Mouse (Mus musculus): ENCODE measurements around the gene Etfrf1.

Etfrf1 gene

DNA sequence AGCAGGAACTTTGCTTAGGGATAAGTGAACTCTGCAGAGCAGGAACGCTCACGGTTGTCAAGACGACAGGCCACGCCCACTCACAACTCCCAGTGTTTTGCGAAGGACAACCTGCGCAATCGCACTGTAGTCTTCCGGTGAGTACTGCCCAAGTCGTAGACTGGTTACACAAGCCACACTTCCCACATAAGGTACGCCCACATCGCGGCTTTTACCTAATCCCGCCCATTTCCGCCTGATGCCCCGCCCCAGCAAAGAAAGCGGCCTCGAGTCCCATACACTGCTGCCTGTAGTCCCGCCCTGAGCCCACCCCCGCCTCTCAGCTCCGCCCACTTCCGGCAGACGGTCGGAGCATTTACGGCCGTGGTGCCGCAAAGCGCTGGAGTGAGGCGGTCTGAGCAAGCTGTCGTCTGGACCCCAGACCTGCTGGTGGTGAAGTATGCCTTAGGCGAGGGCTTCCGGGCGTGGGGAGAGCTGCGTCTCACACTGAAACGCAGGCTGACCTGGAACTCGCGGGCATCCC lies at the start of gene Etfrf1, which contains the start of gene Casc1:
Etfrf1 (plus strand) TSS at position 319 of the 523 bp plus-strand sequence.
Casc1 (minus strand) TSS at position 190 of the 523 bp plus-strand sequence.
- DNase-seq (ENCODE audit: low spot score) = peak; percentile 97

DNA sequence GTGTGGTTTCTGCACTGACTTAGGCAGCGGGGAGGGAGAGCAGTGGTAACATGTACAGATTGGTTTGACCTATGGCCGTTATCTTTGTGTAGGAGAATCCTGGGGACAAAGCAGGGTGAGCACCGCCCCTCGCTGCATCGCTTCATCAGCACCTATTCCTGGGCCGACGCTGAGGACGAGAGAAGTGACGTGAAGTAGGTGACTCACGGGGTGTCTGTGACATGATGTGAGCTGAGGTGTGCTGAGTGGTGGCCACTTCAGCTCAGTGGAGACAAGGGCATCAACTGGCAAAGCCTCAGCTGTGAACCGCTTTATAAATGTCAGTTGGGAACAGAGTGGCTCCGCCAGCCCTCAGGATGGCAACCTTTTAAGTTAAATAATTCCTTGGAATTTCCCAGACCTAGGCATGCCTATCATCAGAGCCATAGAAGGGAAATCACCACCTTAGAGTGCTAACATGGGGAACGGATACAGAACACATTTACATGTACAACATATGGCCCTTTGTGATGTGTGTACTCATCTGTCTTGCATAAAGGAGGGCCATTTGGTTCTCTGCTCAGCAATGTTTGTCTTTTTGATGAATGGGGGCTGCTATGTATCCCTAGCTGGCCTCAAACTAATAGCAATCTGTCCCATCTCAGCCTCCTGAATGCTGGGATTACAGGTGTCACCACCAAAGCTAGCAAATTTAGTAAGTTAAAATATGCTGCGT lies 38.9 kb upstream of the Etfrf1 start:
- DNase-seq (ENCODE audit: low spot score) = no peak

DNA sequence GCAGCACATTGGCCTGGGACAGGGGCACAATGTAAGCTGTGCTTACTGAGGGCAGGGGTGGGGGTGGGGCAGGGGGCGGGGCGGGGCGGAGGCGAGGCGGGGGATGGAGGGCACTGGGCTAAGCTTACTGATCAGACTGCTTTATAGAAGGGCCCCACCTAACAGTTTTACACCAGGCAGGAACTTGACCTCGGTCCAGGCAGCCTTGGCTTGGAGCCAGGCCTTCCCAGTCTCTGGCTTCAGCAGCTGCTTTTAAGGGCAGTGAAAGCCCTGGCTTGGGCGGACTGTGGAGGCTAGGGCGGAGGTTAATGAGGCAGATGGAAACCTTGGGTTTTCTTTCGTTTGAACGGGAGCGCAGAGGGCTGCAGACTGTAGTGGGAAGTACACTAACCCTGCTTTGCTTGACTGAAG lies 37.1 kb upstream of the Etfrf1 start:
- peak; percentile 92 for DNase-seq (ENCODE audit: low spot score)

DNA sequence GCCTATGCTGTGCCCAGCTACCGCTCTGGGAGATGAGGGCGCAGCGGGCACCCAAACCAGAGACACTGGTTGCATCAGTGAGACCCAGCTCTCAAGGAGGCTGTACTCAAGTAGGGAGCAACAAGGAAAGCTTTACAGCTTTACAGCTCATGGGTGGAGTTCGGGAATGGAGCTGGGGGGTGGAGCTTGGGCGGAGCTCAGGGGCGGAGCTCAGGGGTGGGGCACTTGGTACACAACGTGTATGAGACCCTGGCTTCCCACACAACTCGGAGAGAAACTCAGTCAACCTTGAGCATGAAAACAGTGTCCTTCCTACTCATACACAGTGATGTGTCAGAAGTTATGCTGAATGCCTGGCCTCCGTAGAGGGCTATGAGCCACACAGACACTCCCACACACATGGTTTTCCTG lies 35.4 kb upstream of the Etfrf1 start:
- DNase-seq (ENCODE audit: low spot score) = peak; percentile 62

DNA sequence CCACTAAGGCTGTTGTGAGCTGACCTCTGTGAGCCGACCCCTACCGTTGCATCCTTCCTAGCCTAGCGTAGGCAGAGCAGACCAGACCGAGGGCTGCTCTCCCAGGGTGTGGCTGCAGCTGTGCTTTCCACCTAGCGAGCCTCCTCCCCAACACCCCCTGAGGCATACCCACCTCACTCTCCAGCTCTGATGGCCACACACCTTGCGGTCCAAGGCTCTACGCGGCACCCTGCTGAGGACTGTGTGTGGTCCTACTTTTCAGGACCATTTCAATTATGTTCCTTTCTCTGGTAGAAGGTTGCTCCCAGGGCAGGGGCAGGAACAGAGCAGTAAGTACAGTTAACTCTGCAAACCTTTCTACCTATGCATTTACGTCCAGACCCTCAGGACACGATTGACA lies 34.5 kb upstream of the Etfrf1 start:
- DNase-seq (ENCODE audit: low spot score) = no peak

DNA sequence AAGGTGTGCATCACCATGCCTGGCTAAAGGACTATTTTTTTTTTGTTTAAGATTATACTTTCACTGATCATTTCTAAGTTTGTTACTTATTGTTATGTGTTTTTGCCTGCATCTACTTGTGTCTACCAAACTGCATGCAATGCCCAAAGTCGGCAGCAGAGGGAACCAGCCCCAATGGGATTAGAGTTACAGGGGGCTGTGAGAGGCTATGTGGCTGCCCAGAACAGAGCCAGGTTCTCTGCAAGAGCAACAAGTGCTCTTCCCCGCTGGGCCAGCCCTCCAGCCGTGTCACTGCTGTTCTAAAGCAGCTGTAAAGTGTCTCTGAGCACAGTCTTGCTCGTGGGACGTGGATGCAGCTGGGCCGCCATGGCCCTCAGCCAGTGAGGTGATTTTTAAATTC lies 31.3 kb upstream of the Etfrf1 start:
- peak; percentile 66 for DNase-seq (ENCODE audit: low spot score)

DNA sequence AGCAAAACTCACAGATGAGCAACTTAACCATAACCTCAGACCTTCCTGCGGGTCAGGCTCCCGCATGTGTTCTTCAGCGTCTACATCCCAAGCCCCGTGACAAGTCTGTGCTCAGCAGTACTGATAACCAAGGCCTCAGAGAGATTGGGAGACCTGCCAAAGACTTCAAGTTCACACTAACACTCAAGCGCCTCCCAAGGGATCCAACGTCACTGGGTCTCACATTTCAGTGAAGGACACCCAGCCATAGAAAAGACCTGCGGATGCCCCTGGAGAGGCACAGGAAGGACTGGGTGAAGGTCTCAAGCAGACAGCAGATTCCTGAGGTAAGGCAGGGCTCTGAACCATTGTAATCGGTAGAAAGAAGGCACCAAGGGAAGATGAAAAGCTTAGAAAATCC lies 28.9 kb upstream of the Etfrf1 start:
- peak; percentile 51 for DNase-seq (ENCODE audit: low spot score)

DNA sequence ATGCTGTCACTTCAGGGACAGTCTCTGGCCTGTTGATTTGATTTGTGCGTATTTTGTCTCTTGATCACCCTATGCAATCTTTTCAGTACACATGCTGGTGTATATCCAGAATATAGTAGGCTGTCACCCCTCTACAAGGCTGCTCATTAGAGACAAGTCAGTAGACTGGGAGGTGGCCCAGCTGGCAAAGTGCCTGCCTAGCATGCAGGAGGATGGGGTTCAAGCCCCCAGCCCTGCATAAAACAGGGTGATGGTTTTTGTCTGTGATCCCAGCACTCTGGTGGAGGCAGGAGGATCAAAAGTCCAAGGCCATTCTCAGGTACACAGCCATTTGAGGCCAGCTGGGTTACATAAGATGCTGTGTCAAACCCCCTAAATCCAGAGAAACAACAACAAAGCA lies 24.8 kb upstream of the Etfrf1 start:
- no peak for DNase-seq (ENCODE audit: low spot score)

DNA sequence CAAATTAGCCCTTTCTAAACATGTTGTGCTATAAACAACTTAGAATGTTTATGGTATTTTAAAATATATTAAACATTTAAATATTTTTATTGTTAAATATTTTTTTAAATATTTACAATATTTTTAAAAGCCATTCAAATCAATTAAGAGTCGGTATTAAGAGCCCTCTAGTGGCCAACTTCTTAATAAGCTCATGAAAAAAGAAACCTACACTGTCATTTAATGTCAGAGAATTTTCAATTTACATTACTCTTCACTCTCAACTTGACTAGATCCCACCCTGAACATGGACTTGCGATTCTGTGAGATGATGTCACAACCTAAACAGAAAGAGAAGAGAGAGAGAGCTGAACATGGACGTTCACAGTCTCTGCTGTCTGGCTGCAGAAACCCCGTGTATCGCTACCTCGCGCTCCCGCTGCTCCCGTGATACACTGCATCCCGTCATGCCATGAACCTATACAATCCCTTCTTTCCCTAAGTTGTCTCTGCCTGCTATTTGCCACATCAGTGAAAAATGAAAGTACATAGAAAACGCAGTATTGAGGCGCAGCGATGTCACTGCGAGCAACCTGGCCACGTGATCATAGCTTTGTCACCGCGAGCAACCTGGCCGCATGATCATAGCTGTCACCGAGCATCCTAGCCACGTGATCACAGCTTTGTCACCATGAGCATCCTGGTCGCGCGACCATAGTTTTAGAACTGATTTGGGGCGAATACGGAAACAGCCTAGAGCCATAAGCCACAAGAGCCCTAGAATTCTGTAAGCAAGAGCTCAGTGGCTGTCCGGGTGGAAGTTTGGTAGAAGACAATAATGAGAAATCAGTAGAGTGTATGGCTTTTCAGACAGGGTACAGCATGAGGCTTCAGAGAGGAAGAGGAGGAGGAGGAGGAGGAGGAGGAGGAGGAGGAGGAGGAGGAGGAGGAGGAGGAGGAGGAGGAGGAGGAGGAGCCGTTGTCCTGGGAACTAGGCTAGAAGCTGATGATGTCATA lies 23.5 kb upstream of the Etfrf1 start:
- DNase-seq (ENCODE audit: low spot score) = no peak

DNA sequence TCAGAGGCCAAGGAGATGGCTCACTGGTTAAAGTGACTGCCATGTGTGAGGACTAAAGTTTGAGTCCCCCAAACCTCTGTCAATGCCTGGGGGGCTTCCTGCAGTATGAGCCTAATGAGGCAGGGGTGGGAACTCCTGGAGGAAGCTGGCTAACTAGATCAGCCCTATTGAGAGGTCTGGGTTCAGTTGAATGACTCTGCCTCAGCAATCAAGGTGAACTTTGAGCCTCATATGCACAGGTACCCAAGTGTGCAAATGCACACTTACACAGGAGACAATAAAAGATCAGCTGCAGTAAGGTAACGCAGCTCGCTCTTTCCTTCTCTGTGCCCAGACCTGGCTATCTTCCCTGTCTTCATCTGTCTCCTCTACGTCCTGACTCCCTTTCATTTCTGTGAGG lies 17.9 kb upstream of the Etfrf1 start:
- no peak for DNase-seq (ENCODE audit: low spot score)

DNA sequence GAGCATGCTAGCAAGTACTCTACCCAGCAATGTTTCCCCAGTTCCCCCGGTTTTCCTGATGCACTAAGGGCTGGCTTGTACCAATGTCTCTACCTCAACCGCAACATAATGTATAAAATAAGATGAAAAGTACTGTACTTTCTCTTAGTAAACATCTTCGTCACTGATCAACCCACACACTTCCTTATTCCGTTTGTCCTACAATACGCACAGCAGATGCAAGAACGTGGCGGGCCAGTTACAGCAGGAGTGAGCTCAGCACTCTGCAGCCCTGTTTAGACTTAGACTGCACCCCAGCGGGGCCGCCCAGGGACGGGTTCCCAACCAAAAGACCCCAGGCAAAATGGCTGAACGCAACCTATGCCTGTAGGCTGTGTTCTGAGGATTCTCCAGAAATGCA lies 17.5 kb upstream of the Etfrf1 start:
- DNase-seq (ENCODE audit: low spot score) = no peak

DNA sequence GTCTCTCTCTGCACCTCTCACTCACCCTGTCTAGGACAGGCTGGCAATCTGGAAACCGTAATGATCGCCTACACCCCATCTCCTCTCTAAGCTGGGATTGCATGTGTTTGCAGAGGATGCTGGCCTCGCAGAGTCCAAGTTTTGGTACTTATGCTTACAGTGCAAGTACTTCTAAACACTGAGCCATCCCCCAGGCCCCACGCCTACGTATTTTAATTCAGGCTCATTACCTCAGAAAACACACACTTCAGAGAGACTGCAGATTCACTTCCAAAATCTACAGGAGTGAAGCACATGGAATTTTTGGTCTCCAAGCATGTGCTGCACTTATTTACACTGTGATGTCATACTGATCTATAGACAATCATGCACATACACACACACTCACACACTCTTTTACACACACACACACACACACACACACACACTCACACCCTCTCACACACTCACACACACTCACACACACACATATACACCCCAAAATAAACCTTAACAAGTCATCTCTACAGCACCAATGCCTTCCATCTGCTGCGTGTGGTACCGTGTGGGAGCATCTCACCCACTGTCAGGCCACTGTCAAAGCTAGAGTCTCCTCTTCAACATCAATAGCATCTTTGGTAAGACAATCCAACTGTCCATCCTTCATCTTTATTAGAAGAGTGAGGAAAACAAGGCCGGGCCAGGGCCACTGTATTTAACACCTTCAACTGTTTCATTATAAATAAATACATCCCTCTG lies 12.8 kb upstream of the Etfrf1 start:
- DNase-seq (ENCODE audit: low spot score) = no peak

DNA sequence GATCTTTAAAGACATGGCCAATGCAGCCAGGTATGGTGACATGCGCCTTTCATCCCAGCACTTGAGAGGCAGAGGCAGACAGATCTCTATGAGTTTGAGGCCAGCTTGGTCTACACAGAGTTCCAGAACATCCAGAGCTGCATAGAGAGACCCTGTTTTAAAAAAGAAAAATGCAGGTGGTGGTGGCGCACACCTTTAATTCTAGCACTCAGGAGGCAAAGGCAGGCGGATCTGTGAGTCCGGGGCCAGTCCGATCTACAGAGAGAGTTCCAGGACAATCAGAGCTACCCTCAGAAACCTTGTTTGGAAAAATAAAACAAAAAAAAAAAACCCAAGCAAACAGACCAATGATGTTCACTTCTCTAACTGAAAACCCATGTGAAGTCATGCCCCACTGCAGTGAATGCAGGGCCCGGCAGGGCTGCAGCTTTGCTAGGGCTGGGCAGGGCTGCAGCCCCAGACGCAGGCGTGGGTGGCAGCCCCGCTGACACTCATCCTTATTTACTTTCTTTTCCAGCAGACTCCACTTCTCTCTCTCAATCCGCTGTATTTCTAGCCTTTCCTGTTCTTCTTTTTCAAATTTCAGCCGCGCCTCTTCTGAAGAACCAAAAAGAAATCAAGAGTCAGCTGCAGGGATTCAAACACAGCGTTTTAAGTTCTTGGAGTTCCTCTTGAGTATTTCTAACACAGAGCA lies 8.4 kb upstream of the Etfrf1 start:
- DNase-seq (ENCODE audit: low spot score) = no peak

DNA sequence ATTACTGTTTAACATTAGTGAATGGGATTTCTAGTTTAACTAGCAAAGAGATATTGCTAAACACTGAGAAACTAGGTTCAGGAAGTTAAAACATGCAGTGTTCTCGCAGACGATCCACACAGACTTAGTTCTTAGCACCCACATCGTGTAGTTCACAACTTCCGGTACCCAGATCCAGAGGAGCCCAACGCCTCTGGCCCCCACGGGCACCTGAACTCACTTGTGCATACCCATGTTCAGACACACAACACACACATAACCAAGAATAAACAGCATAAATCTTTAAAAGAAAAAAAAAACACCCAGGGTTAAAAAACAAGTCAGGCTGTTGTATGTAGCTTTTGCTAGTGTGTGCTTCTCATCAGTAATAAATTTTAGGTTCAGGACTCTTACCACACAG lies 6.5 kb upstream of the Etfrf1 start:
- DNase-seq (ENCODE audit: low spot score) = no peak

DNA sequence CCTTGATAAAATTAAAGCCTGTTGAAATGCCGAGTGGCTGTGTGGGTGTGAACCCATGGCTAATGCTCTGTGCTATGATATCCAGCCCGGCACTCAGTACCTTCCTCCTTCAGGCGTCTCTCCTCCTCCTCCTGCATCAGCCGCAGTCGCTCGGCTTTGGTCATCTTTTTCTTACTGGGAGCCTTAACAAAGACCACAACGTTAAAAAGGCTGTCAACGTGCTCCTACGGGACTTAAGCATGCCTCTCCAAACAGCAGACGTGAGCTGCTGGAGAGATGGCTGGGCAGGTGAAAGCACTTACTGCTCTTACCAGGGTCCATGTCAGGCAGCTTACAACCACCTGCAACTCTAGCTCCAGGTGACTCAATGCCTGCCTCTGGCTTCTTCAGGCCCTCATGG lies 5.8 kb upstream of the Etfrf1 start:
- DNase-seq (ENCODE audit: low spot score) = no peak

DNA sequence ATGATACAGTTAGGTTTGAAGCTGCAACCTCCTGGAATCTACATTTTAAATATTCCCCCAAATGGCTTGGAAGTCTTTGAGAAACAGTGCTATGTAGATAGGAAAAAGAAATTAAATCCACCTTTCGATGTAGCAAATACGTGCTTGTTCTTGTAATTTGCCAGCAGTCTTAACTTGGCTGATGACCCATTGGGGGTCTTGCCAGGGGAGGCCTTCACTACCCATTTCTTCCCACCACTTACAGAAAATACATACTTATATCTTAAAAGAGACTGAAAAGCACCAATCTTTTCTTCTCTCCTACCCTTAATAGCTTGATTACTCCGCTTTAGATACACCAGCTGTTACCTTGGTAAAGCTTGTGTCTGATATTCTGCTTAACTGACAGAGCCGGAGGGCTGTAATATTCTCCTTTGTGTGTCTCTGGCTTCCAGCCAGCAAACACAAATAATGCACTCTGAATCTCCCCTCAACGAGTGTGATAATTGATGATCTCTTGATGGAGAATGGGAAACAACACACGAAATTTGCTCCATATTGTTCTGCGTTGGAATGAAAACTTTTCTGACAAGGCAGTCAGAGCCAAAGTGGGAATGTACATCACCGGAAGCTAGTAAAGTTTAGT lies 766 bp upstream of the Etfrf1 start:
- no peak for DNase-seq (ENCODE audit: low spot score)

DNA sequence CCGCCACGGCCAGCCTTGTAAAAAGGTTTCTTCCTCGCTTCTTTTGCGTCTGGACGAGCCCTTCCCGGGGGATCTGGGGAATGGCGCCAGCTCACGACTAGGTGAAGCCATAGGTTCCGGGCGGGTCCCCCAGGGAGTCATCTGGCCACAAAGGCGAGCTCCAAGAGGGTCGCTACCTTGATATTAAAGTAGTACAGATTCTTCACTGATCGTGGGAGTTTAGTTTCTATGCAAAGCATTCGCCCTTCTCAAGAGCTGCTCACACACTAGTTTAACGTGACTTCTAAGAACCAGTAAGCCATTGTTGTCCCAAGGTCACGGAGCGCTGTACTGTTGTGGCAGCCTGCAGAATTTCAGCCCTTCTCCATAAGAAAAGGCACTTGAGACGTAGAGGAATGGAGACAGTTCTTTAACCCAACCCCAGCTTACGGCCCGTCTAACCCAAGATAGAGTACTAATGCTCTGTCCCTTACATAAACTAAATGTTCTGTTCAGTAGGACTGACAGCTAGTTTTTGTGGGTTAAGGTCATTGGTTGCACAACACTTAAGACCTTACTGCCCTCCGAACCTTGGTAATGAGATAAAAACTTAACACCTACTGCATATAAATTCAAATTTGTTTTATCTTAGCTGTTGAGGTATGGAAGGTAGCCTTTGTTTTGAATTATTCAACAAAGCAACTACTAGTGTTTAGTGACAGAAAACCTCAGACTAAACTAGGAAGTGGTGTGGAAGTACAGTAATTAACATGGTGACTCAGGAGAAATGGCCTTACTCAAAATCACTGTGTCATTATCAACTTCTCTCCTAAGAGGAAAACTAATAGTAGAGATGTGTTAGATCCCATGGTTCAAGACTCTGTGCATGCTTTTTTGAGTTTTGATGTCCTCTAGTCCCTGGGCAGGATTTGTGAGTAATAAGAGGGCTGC lies 707 bp downstream of the Etfrf1 start:
- DNase-seq (ENCODE audit: low spot score) = no peak

DNA sequence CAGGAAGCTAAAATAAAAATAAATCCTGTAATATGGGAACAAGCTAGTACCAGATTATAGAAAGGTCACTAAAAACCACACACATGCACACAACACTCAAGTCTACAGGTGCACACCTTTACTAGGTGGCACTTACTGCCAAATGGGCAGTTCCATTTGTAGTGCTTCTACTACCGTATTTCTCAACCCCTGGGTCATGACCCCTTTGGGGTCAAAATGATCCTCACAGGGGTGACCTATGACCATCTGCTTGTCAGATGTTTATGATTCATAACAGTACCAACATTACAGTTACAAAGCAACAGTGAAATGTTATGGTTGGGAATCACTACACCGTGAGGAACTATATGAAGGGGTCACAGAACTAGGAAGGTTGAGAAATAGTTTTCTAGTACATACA lies 3.0 kb downstream of the Etfrf1 start:
- no peak for DNase-seq (ENCODE audit: low spot score)

DNA sequence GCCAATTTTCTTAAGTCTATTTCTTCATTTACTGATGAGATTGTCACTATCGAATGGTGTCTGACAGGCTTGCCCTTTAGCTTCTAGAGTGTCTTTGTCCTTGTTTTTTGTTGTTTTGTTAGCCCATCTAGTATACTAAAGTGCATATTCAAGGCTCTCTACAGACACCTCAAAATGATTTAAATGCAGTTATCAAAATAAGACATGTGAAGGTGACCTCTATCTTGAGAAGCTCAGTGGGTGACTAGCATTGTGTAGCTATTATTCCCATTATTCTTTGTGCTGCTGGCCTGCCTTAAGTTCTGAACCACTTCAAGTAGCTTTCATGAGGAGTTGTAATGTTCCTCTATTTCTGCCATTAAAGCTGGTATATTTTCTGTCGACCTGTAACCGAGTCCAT lies 4.9 kb downstream of the Etfrf1 start:
- no peak for DNase-seq (ENCODE audit: low spot score)

DNA sequence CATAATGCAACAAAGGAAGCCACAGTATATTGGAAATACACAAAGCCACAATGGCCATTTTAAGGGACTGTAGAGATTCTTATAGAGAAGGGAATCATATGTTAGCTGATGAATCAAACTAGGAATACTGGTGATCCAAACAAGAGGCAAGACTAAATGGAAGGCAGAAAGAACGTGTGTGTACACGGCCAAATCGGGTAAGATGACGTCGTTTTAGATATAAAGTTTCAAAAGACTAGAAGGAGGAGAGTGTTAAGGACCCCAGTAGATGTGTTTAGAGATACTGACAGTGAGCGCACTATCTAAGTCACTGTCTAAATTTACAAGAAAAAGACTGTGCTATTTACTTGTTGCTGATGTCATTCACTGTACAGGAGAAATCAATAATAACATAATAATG lies 13.3 kb downstream of the Etfrf1 start:
- no peak for DNase-seq (ENCODE audit: low spot score)

All from ovary, postnatal 36 days (tissue).